Mouse (Mus musculus) hindbrain, embryonic 11.5 days (tissue): ENCODE measurements around the gene Hoxb3. TPM values are rescaled to one million over a fixed set of nuclear protein-coding genes. Genes with fewer than 3 reads are reported as not detected.

ENCODE experiments used
- ATAC-seq: fragments of 200-750 bp; cut with Nextera tagmentation; 2 replicates; pipeline ENCODE4 v1.8.0; 2017; ENCODE audit warnings: mild to moderate bottlenecking, moderate TSS enrichment, moderate library complexity; ENCODE audit not compliant: low FRiP score
- DNase-seq: peaks from one replicate; pipeline ENCODE4 v3.0.0-alpha.2; 2015; ENCODE audit warnings: low spot score
- H3K27ac ChIP-seq: fragments of 300-500 bp; sonication (generic); 2 replicates; pipeline ENCODE4 v1.5.1; 2014; ENCODE audit warnings: mild to moderate bottlenecking, low read depth, low read length
- H3K27me3 ChIP-seq: fragments of 300-500 bp; sonication (generic); 2 replicates; pipeline ENCODE4 v1.6.1; 2014; ENCODE audit warnings: mild to moderate bottlenecking, low read length, moderate library complexity, mixed read lengths; ENCODE audit not compliant: control insufficient read depth, insufficient read depth
- H3K36me3 ChIP-seq: fragments of 300-500 bp; sonication (generic); 2 replicates; pipeline ENCODE4 v1.6.1; 2014; ENCODE audit warnings: mild to moderate bottlenecking, low read length, moderate library complexity, mixed read lengths; ENCODE audit not compliant: control insufficient read depth, insufficient read depth
- H3K4me1 ChIP-seq: fragments of 300-500 bp; sonication (generic); replicated peaks from 2 replicates; pipeline ENCODE4 v1.6.1; 2014; ENCODE audit warnings: low read length, mixed read lengths; ENCODE audit not compliant: control insufficient read depth, insufficient read depth
- H3K4me2 ChIP-seq: fragments of 300-500 bp; sonication (generic); replicated peaks from 2 replicates; pipeline ENCODE4 v1.6.1; 2014; ENCODE audit warnings: mild to moderate bottlenecking, low read depth, low read length
- H3K4me3 ChIP-seq: fragments of 300-500 bp; sonication (generic); 2 replicates; pipeline ENCODE4 v1.5.1; 2014; ENCODE audit warnings: low read depth, low read length
- H3K9ac ChIP-seq: fragments of 300-500 bp; sonication (generic); 2 replicates; pipeline ENCODE4 v1.6.1; 2014; ENCODE audit warnings: low read depth, low read length
- H3K9me3 ChIP-seq: fragments of 300-500 bp; sonication (generic); 2 replicates; pipeline ENCODE4 v1.6.1; 2016; ENCODE audit warnings: low read length; ENCODE audit not compliant: control insufficient read depth
- WGBS: fragments of 180-500 bp; shearing (Covaris S2); extraction: QIAGEN DNeasy Blood & Tissue Kit; methylation state at CpG from one replicate; pipeline ENCODE4 v1.1.7; 2014; 5-methylcytosine and 5-hydroxymethylcytosine counted together
- polyA plus RNA-seq: library from polyadenylated mRNA; unstranded; fragments of >200 nt; fragmentation: Nextera tagmentation; extraction: Ambion mirVana; gene quantifications from 2 replicates; pipeline ENCODE4 v1.2.1, GENCODE M21; 2014

Gene Hoxb3
- polyA plus RNA-seq, 1 experiment from 2014 or later, result 13.1 TPM

- DNase-seq (no peak), ATAC-seq (no peak)
- no peaks in the 10 kb centered on the region for H3K9me3 ChIP-seq
- no peaks in the 10 kb centered on the region; the same call in none of the 2 replicates for H3K4me1 ChIP-seq
- under 1% methylated on average over 9 of the region's 9 CpGs for WGBS
- peaks cover 91% of the 10 kb centered on the region for H3K27me3 ChIP-seq
- H3K4me2 ChIP-seq, result no peak overlapping the region
- no peak overlapping the region; the same call in 1 of the 2 replicates for H3K27ac ChIP-seq
- H3K4me3 ChIP-seq, result peak overlapping the region; percentile 31
- no peaks in the 10 kb centered on the region for H3K36me3 ChIP-seq
- H3K9ac ChIP-seq, result peak overlapping the region; percentile 52; the same call in 1 of the 2 replicates
Measured at GRCm38 (mm10) chr11:96287411-96287810, 35.7 kb upstream of the Hoxb3 start.

- no peak overlapping the region for H3K4me2 ChIP-seq
- DNase-seq (no peak), ATAC-seq (no peak)
- no peaks in the 10 kb centered on the region for H3K36me3 ChIP-seq
- H3K9ac ChIP-seq, result no peak overlapping the region
- no peaks in the 10 kb centered on the region for H3K9me3 ChIP-seq
- WGBS, result 11% methylated on average over 1 of the region's 1 CpGs
- no peak overlapping the region for H3K27ac ChIP-seq
- no peak overlapping the region for H3K4me3 ChIP-seq
- H3K4me1 ChIP-seq, result no peaks in the 10 kb centered on the region; the same call in none of the 2 replicates
- H3K27me3 ChIP-seq, result peaks cover 94% of the 10 kb centered on the region
Measured at GRCm38 (mm10) chr11:96288455-96289221, 34.5 kb upstream of the Hoxb3 start.

DNA sequence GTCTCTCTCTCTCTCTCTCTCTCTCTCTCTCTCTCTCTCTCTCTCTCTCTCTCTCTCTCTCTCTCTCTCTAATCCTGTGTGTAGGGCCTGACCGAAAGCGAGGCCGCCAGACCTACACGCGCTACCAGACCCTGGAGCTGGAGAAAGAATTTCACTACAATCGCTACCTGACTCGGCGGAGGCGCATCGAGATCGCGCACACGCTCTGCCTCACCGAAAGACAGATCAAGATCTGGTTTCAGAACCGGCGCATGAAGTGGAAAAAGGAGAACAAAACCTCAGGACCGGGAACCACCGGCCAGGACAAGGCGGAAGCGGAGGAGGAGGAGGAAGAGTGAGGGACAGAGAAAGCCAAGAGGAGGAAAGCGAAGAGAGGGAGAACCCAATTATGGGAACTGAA lies 33.8 kb upstream of the Hoxb3 start:
- DNase-seq (no peak), ATAC-seq (no peak)
- no peak overlapping the region for H3K4me3 ChIP-seq
- H3K36me3 ChIP-seq, result no peaks in the 10 kb centered on the region
- H3K27me3 ChIP-seq, result peaks cover 94% of the 10 kb centered on the region
- 3% methylated on average over 21 of the region's 21 CpGs for WGBS
- H3K27ac ChIP-seq, result no peak overlapping the region
- no peak overlapping the region for H3K4me2 ChIP-seq
- H3K4me1 ChIP-seq, result no peaks in the 10 kb centered on the region; the same call in none of the 2 replicates
- no peak overlapping the region for H3K9ac ChIP-seq
- H3K9me3 ChIP-seq, result no peaks in the 10 kb centered on the region

DNA sequence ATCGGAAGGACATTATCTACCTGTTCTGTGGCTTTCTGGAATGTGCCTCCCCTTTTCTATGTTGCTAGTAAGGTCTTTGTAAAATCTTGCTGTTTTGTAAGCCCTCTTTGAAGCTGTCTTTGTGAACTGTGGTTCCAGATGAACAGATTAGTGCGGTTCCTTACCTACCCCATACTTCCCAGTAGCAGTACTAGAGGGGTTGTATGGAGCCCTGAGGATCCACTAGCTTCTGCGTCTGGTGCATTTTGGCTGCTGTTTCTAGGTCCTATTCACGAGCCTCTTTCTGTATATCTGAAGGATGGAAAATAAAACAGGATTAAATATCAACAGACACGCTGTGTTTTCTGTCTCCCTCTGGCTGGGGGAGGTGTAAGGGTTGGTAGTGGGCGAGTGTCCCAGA lies 33.3 kb upstream of the Hoxb3 start:
- no peak for ATAC-seq
- WGBS, result 12% methylated on average over 6 of the region's 6 CpGs
- DNase-seq, result no peak
- Histone ChIP-seq H3K36me3 (no peaks in the 10 kb centered on the region), H3K9me3 (no peaks in the 10 kb centered on the region), H3K4me3 (no peak overlapping the region), H3K27ac (no peak overlapping the region), H3K27me3 (peaks cover 94% of the 10 kb centered on the region), H3K4me2 (no peak overlapping the region), H3K4me1 (no peaks in the 10 kb centered on the region; the same call in none of the 2 replicates), H3K9ac (no peak overlapping the region)

GRCm38 (mm10) chr11:96290705-96291355 lies 32.3 kb upstream of the Hoxb3 start:
- no peaks in the 10 kb centered on the region for H3K36me3 ChIP-seq
- H3K27ac ChIP-seq, result no peak overlapping the region
- no peak overlapping the region for H3K4me2 ChIP-seq
- 3% methylated on average over 17 of the region's 17 CpGs for WGBS
- no peak for DNase-seq
- no peak overlapping the region for H3K4me3 ChIP-seq
- ATAC-seq, result no peak
- H3K27me3 ChIP-seq, result peaks cover 96% of the 10 kb centered on the region
- H3K4me1 ChIP-seq, result no peaks in the 10 kb centered on the region; the same call in 1 of the 2 replicates
- H3K9ac ChIP-seq, result no peak overlapping the region
- H3K9me3 ChIP-seq, result no peaks in the 10 kb centered on the region

DNA sequence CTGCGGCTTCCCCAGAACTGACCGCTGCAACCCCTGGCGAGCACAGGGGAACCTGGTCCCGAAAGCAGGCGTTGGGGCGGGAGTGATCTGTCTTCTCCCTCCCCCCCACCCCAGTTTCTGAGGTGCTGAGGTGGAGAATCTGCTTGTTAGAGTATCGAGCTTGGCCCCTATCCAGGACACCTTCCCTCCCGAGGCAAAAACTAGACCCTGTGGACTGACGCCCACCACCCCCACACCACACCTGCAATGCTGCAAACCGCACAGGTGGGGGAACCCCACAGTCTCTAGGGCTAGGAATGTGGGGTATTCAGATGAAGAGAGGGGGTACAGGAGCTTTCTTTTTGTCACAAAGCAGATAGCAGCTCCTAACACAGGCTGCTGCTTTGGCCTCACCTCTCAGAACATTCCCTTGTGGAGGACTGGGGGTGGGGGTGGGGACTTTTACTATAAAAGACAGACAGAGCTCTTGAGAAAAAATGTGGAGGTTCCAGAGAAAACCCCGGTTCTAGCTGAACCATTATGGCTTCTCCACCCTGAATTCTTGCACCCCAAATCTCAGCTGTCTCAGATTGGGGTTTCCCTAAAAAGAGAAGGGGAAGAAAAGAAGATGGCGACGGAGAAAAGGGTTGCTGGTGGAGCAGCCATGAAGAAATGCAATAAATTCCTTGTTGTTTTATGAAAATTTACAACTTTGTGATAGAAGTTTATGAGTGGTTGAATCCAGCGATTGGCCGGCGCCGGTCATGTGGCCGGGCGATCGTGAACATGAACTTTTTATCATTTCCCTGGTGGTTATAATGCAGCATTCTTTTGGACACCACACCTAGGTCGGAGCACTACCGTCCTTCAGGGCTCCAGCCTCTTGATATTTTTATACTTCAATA lies 31.2 kb upstream of the Hoxb3 start, which contains the start of gene Hoxb6:
TSS of gene Hoxb6 (plus strand) at position 796 of the 884 bp plus-strand sequence.
- DNase-seq, result no peak
- 3% methylated on average over 22 of the region's 22 CpGs for WGBS
- Histone ChIP-seq H3K4me1 (no peaks in the 10 kb centered on the region; the same call in 1 of the 2 replicates), H3K9me3 (no peaks in the 10 kb centered on the region), H3K27ac (no peak within 1 kb of the TSS), H3K27me3 (peaks cover 97% of the 10 kb centered on the region), H3K4me2 (no peak within 1 kb of the TSS), H3K4me3 (peak within 1 kb of the TSS; percentile 16), H3K36me3 (no peaks in the 10 kb centered on the region), H3K9ac (no peak within 1 kb of the TSS)
- ATAC-seq, result no peak

- no peak overlapping the region for H3K4me2 ChIP-seq
- H3K27me3 ChIP-seq, result peaks cover 97% of the 10 kb centered on the region
- ATAC-seq (no peak), DNase-seq (no peak)
- H3K9ac ChIP-seq, result no peak overlapping the region
- peak overlapping the region; percentile 16 for H3K4me3 ChIP-seq
- no peaks in the 10 kb centered on the region for H3K4me1 ChIP-seq
- H3K27ac ChIP-seq, result no peak overlapping the region
- H3K9me3 ChIP-seq, result no peaks in the 10 kb centered on the region
- H3K36me3 ChIP-seq, result no peaks in the 10 kb centered on the region
- WGBS, result under 1% methylated on average over 12 of the region's 12 CpGs
Measured at GRCm38 (mm10) chr11:96292565-96293301, 30.4 kb upstream of the Hoxb3 start.
